Mouse (Mus musculus) fat pad, adult 2 months (tissue): ENCODE measurements around the gene Tor4a.

Experiments used
- DNase-seq: peaks from one replicate; pipeline ENCODE4 v3.0.0-alpha.2; 2011; ENCODE audit warnings: low read depth, low spot score; ENCODE audit errors: extremely low read depth

Gene Tor4a

GRCm38 (mm10) chr2:25171769-25172153 lies 24.9 kb downstream of the Tor4a start:
- DNase-seq, result no peak

GRCm38 (mm10) chr2:25171101-25171768 lies 25.5 kb downstream of the Tor4a start:
- no peak for DNase-seq

GRCm38 (mm10) chr2:25170326-25171100 lies 26.2 kb downstream of the Tor4a start:
- DNase-seq, result no peak

- no peak for DNase-seq
Measured at GRCm38 (mm10) chr2:25169778-25170177, 26.9 kb downstream of the Tor4a start.

GRCm38 (mm10) chr2:25168665-25168978 lies 28.1 kb downstream of the Tor4a start:
- DNase-seq, result no peak

- no peak for DNase-seq
Measured at GRCm38 (mm10) chr2:25167919-25168664, 28.6 kb downstream of the Tor4a start.

GRCm38 (mm10) chr2:25167481-25167880 lies 29.2 kb downstream of the Tor4a start:
- DNase-seq, result no peak

GRCm38 (mm10) chr2:25157655-25158054 lies 39.0 kb downstream of the Tor4a start:
- DNase-seq, result no peak

GRCm38 (mm10) chr2:25156990-25157389 lies 39.7 kb downstream of the Tor4a start:
- DNase-seq, result no peak

- no peak for DNase-seq
Measured at GRCm38 (mm10) chr2:25156177-25156576, 40.5 kb downstream of the Tor4a start.

- DNase-seq, result no peak
Measured at GRCm38 (mm10) chr2:25151280-25151956, 45.3 kb downstream of the Tor4a start.

GRCm38 (mm10) chr2:25149643-25150042 lies 47.0 kb downstream of the Tor4a start:
- no peak for DNase-seq

GRCm38 (mm10) chr2:25147892-25148291 lies 48.8 kb downstream of the Tor4a start:
- DNase-seq, result no peak

- no peak for DNase-seq
Measured at GRCm38 (mm10) chr2:25147398-25147797, 49.3 kb downstream of the Tor4a start.

GRCm38 (mm10) chr2:25145346-25145745 lies 51.3 kb downstream of the Tor4a start:
- DNase-seq, result no peak
